Mouse (Mus musculus): ENCODE data around the gene Jade2. TPM values are rescaled to one million over a fixed set of nuclear protein-coding genes. Genes with fewer than 3 reads are reported as not detected.
A peak's percentile ranks its signal among the peaks of the same experiment; 100 is the strongest.

The Jade2 gene
- total RNA-seq (2014; fragmentation: Nextera tagmentation) = 11.1 and 12.1 TPM in 2 replicates
- 7.1 and 8.9 TPM in 2 replicates for total RNA-seq (2017)

- ATAC-seq (replicated peaks; ENCODE audit: low FRiP score, low TSS enrichment, poor library complexity, severe bottlenecking) = no peak
Measured at GRCm38 (mm10) chr11:51857081-51857671, at the start of gene Jade2. TSS of gene Jade2 (minus strand) at chr11:51857653.

- ATAC-seq (replicated peaks; ENCODE audit: low FRiP score, low TSS enrichment, poor library complexity, severe bottlenecking) = no peak
Measured at GRCm38 (mm10) chr11:51904224-51904623, 46.8 kb upstream of the Jade2 start.

GRCm38 (mm10) chr11:51899691-51900090 is 42.2 kb upstream of the Jade2 start:
- ATAC-seq (replicated peaks; ENCODE audit: low FRiP score, low TSS enrichment, poor library complexity, severe bottlenecking) = no peak

GRCm38 (mm10) chr11:51898326-51899080 is 41.0 kb upstream of the Jade2 start:
- ATAC-seq (replicated peaks; ENCODE audit: low FRiP score, low TSS enrichment, poor library complexity, severe bottlenecking) = peak; percentile 53; the same call in 1 of the 2 replicates

- no peak for ATAC-seq (replicated peaks; ENCODE audit: low FRiP score, low TSS enrichment, poor library complexity, severe bottlenecking)
Measured at GRCm38 (mm10) chr11:51897311-51897710, 39.9 kb upstream of the Jade2 start.

- ATAC-seq (replicated peaks; ENCODE audit: low FRiP score, low TSS enrichment, poor library complexity, severe bottlenecking) = no peak
Measured at GRCm38 (mm10) chr11:51896012-51896411, 38.6 kb upstream of the Jade2 start.

GRCm38 (mm10) chr11:51885681-51886080 is 28.2 kb upstream of the Jade2 start:
- ATAC-seq (replicated peaks; ENCODE audit: low FRiP score, low TSS enrichment, poor library complexity, severe bottlenecking) = no peak

GRCm38 (mm10) chr11:51884092-51884491 is 26.6 kb upstream of the Jade2 start:
- ATAC-seq (replicated peaks; ENCODE audit: low FRiP score, low TSS enrichment, poor library complexity, severe bottlenecking) = peak; percentile 56

GRCm38 (mm10) chr11:51883670-51884069 is 26.2 kb upstream of the Jade2 start:
- ATAC-seq (replicated peaks; ENCODE audit: low FRiP score, low TSS enrichment, poor library complexity, severe bottlenecking) = 0 out of 2 replicates have a peak, but pooled peaks have one; percentile 29

GRCm38 (mm10) chr11:51881776-51882175 is 24.3 kb upstream of the Jade2 start:
- ATAC-seq (replicated peaks; ENCODE audit: low FRiP score, low TSS enrichment, poor library complexity, severe bottlenecking) = no peak

GRCm38 (mm10) chr11:51881041-51881730 is 23.7 kb upstream of the Jade2 start:
- no peak for ATAC-seq (replicated peaks; ENCODE audit: low FRiP score, low TSS enrichment, poor library complexity, severe bottlenecking)

GRCm38 (mm10) chr11:51876943-51877344 is 19.5 kb upstream of the Jade2 start:
- no peak for ATAC-seq (replicated peaks; ENCODE audit: low FRiP score, low TSS enrichment, poor library complexity, severe bottlenecking)

- peak; percentile 68 for ATAC-seq (replicated peaks; ENCODE audit: low FRiP score, low TSS enrichment, poor library complexity, severe bottlenecking)
Measured at GRCm38 (mm10) chr11:51875792-51876195, 18.3 kb upstream of the Jade2 start.

- ATAC-seq (replicated peaks; ENCODE audit: low FRiP score, low TSS enrichment, poor library complexity, severe bottlenecking) = peak; percentile 61; the same call in 1 of the 2 replicates
Measured at GRCm38 (mm10) chr11:51875086-51875485, 17.6 kb upstream of the Jade2 start.

GRCm38 (mm10) chr11:51874266-51875036 is 17.0 kb upstream of the Jade2 start:
- ATAC-seq (replicated peaks; ENCODE audit: low FRiP score, low TSS enrichment, poor library complexity, severe bottlenecking) = no peak

GRCm38 (mm10) chr11:51873141-51873540 is 15.7 kb upstream of the Jade2 start:
- ATAC-seq (replicated peaks; ENCODE audit: low FRiP score, low TSS enrichment, poor library complexity, severe bottlenecking) = no peak

GRCm38 (mm10) chr11:51867261-51867660 is 9.8 kb upstream of the Jade2 start:
- ATAC-seq (replicated peaks; ENCODE audit: low FRiP score, low TSS enrichment, poor library complexity, severe bottlenecking) = no peak

- ATAC-seq (replicated peaks; ENCODE audit: low FRiP score, low TSS enrichment, poor library complexity, severe bottlenecking) = peak; percentile 61
Measured at GRCm38 (mm10) chr11:51866020-51866419, 8.6 kb upstream of the Jade2 start.

- ATAC-seq (replicated peaks; ENCODE audit: low FRiP score, low TSS enrichment, poor library complexity, severe bottlenecking) = no peak
Measured at GRCm38 (mm10) chr11:51860666-51861065, 3.2 kb upstream of the Jade2 start.

GRCm38 (mm10) chr11:51859561-51859960 is 2.1 kb upstream of the Jade2 start:
- no peak for ATAC-seq (replicated peaks; ENCODE audit: low FRiP score, low TSS enrichment, poor library complexity, severe bottlenecking)

All from megakaryocyte-erythroid progenitor cell, adult 5-6 weeks (primary cell).